Mouse (Mus musculus) thymus, postnatal 25 days (tissue): ENCODE measurements around the gene Ets2.

Experiments used
- DNase-seq: peaks from one replicate; pipeline ENCODE4 v3.0.0; 2022

Gene Ets2

DNA sequence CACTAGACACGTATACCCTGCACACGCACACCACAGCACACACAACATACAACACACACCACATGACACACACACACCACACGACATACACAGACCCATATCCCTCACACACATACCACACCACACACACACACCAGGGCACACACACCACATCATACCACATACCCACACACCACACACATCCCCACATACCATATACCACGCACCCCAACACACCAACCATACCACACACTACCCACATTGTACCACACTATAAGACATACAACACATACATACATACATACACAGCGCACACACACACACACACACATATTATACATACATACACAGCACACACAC lies 68.1 kb downstream of the Ets2 start:
- DNase-seq, result peak; percentile 12

DNA sequence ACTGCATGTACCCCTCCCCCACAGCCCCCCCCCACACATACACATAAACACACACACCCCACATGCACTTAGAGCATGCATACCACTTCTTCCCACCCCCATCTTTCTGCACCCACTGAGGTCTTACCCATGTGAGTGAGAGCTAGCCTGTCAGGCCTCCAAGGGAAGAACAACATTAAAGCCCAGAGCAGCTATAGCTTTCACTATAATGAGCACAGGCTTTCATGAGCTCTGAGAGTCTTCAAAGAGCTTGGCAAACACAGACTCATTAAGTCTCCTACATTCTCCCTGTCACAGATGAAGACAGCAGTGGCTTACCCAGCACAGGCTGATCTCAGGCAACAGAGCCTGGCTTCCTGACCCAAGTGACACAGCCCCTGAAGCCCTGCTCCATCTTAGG lies 68.5 kb downstream of the Ets2 start:
- peak; percentile 61 for DNase-seq
